ENCODE assay signal across 8 mouse cellular contexts in the genomic region with DNA sequence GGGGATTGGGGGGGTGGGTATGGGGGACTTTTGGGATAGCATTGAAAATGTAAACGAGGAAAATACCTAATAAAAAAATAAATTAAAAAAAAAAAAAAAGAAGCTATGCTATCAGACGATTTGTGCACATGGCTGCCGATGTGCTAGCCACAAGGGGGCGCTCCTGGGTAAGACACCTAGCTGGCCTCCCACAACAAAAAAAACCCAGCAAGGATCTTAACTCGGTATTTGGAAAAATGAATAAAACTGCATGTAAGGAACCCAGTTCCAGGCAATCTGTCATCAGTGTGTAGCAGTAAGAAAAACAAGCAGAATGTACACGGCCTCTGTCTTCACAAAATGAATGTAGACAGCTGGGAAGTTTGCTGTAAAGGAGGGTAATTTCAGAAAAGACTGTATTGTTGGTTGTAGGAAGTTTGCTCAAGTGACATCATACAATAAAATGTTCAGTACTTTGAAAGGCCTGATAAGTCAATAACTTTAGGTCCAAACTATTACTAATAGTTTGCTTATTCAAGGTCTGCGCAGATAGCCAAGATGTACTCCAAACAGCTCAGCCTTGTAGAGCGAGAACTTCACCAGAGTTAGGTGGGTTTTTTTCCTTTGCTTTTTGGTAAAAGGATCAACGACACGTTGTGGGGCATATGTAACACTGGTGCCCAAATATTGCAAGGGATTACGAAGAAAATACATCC. TPM values are rescaled to one million over a fixed set of nuclear protein-coding genes. Genes with fewer than 3 reads are reported as not detected.
A peak's percentile ranks its signal among the peaks of the same experiment; 100 is the strongest.
DNase-seq lines count a peak whose midpoint lies in the region; ATAC-seq and TF ChIP-seq lines count a peak whose summit lies in the region.

No protein-coding gene starts in this region.

- peak; percentile 77 for DNase-seq in kidney, adult 2 months
- peak; percentile 86 for DNase-seq in brain, embryonic 14.5 days (ENCODE audit: low read depth)
- DNase-seq in kidney, adult 9 months, result peak; percentile 74
- peak; percentile 50 for DNase-seq in liver, embryonic 13.5 days
- peak; percentile 80 for DNase-seq in retina, embryonic 14.5 days (ENCODE audit: low spot score)
- DNase-seq in thymus, postnatal 4 days, result peak; percentile 93

- H3K9me3 ChIP-seq in kidney, embryonic 14.5 days (ENCODE audit: control insufficient read depth, low read length), result no peaks in the 10 kb centered on the region
- no peaks in the 10 kb centered on the region for H3K9me3 ChIP-seq in forebrain, embryonic 15.5 days
- no peaks in the 10 kb centered on the region for H3K9me3 ChIP-seq in liver, embryonic 13.5 days (replicated peaks)

- H3K27ac ChIP-seq in kidney, adult 2 months (ENCODE audit: insufficient read depth, low read depth, low read length), result no peak overlapping the region
- H3K27ac ChIP-seq in kidney, embryonic 14.5 days (ENCODE audit: low read depth, low read length), result no peak overlapping the region
- H3K27ac ChIP-seq in forebrain, embryonic 15.5 days (replicated peaks), result no peak overlapping the region
- H3K27ac ChIP-seq in liver, embryonic 13.5 days, result no peak overlapping the region

- H3K4me2 ChIP-seq in kidney, embryonic 14.5 days (replicated peaks; ENCODE audit: low read depth, low read length), result no peak overlapping the region
- no peak overlapping the region for H3K4me2 ChIP-seq in forebrain, embryonic 15.5 days (replicated peaks)
- H3K4me2 ChIP-seq in liver, embryonic 13.5 days, result no peak overlapping the region

- H3K4me1 ChIP-seq in kidney, adult 2 months (ENCODE audit: control insufficient read depth, insufficient read depth, low read length), result no peaks in the 10 kb centered on the region; the same call in 1 of the 2 replicates
- H3K4me1 ChIP-seq in kidney, embryonic 14.5 days (ENCODE audit: control insufficient read depth, insufficient read depth, low read length), result no peaks in the 10 kb centered on the region
- no peaks in the 10 kb centered on the region for H3K4me1 ChIP-seq in forebrain, embryonic 15.5 days
- no peaks in the 10 kb centered on the region for H3K4me1 ChIP-seq in liver, embryonic 13.5 days (replicated peaks)

- TF ChIP-seq POLR2A in kidney, adult 2 months (IDR thresholded peaks at IDR 0.05; ENCODE audit: low read depth, low read length), result no peak
- TF ChIP-seq POLR2A in brain, embryonic 14.5 days (IDR thresholded peaks at IDR 0.05; ENCODE audit: borderline replicate concordance, extremely low read depth, insufficient read depth, insufficient read length, poor library complexity, severe bottlenecking), result no peak

- no peaks in the 10 kb centered on the region for H3K27me3 ChIP-seq in kidney, adult 2 months (replicated peaks; ENCODE audit: control insufficient read depth, insufficient read depth, low read length)
- H3K27me3 ChIP-seq in kidney, embryonic 14.5 days (ENCODE audit: control insufficient read depth, insufficient read depth, low read length), result no peaks in the 10 kb centered on the region
- H3K27me3 ChIP-seq in forebrain, embryonic 15.5 days, result no peaks in the 10 kb centered on the region
- no peaks in the 10 kb centered on the region for H3K27me3 ChIP-seq in liver, embryonic 13.5 days

- ATAC-seq in kidney, embryonic 14.5 days (ENCODE audit: low FRiP score, low TSS enrichment), result no peak
- ATAC-seq in forebrain, embryonic 15.5 days (replicated peaks), result peak; percentile 51; the same call in 1 of the 2 replicates
- ATAC-seq in liver, embryonic 13.5 days (ENCODE audit: low read depth), result no peak

- WGBS in kidney, adult 2 months, result 37% methylated on average over 11 of the region's 11 CpGs
- WGBS in kidney, embryonic 14.5 days, result 40% methylated on average over 10 of the region's 11 CpGs
- WGBS in forebrain, embryonic 15.5 days, result 39% methylated on average over 11 of the region's 11 CpGs
- WGBS in liver, embryonic 13.5 days (ENCODE audit: insufficient replicate concordance), result 32% methylated on average over 11 of the region's 11 CpGs

- no peak overlapping the region for H3K4me3 ChIP-seq in kidney, adult 2 months (ENCODE audit: insufficient read depth, low read depth, low read length)
- no peak overlapping the region for H3K4me3 ChIP-seq in kidney, embryonic 14.5 days (ENCODE audit: low read length)
- no peak overlapping the region for H3K4me3 ChIP-seq in forebrain, embryonic 15.5 days
- no peak overlapping the region for H3K4me3 ChIP-seq in liver, embryonic 13.5 days (replicated peaks)

- TF ChIP-seq CTCF in kidney, adult 2 months (conservative IDR thresholded peaks at IDR 0.05; ENCODE audit: insufficient read depth, insufficient read length, low read depth, low read length), result peak; percentile 76
- peak; percentile 83 for TF ChIP-seq CTCF in brain, embryonic 14.5 days (IDR thresholded peaks at IDR 0.05; ENCODE audit: borderline replicate concordance, extremely low read depth, insufficient read depth, insufficient read length)

- no peaks in the 10 kb centered on the region for H3K36me3 ChIP-seq in kidney, adult 2 months (ENCODE audit: control insufficient read depth, insufficient read depth, low read length)
- H3K36me3 ChIP-seq in kidney, embryonic 14.5 days (ENCODE audit: control insufficient read depth, insufficient read depth, low read length), result no peaks in the 10 kb centered on the region
- no peaks in the 10 kb centered on the region for H3K36me3 ChIP-seq in forebrain, embryonic 15.5 days
- no peaks in the 10 kb centered on the region for H3K36me3 ChIP-seq in liver, embryonic 13.5 days

- no peak overlapping the region for H3K9ac ChIP-seq in kidney, embryonic 14.5 days (ENCODE audit: low read depth, low read length)
- H3K9ac ChIP-seq in forebrain, embryonic 15.5 days (replicated peaks), result no peak overlapping the region
- no peak overlapping the region for H3K9ac ChIP-seq in liver, embryonic 13.5 days

RNA-seq across cellular contexts. Expression of a gene that starts 31.7 kb away (rescaled TPM):
- polyA plus RNA-seq in kidney, adult 2 months (2012; rRNA removed), result 1,525 and 1,684 TPM in 2 replicates
- 1.8 and 3.9 TPM in 2 replicates for polyA plus RNA-seq in kidney, embryonic 14.5 days (2014; fragmentation: Nextera tagmentation; extraction: Ambion mirVana)
- 0.08 TPM in 1 of 2 replicates, not detected in the other for polyA plus RNA-seq in brain, embryonic 14.5 days (2012; rRNA removed)
- 0.37 TPM in 1 of 2 replicates, not detected in the other for polyA plus RNA-seq in forebrain, embryonic 15.5 days (2015; fragmentation: Nextera tagmentation; extraction: Ambion mirVana)
- polyA plus RNA-seq in liver, embryonic 13.5 days (2015; fragmentation: Nextera tagmentation; extraction: Ambion mirVana), result 0.42 and 0.51 TPM in 2 replicates

RNA-seq across cellular contexts. Expression of a gene that starts 44.9 kb away (rescaled TPM):
- polyA plus RNA-seq in kidney, adult 2 months (2012; rRNA removed), result 84.5 and 94.1 TPM in 2 replicates
- 132 and 153 TPM in 2 replicates for polyA plus RNA-seq in kidney, embryonic 14.5 days (2014; fragmentation: Nextera tagmentation; extraction: Ambion mirVana)
- 27.2 and 34.0 TPM in 2 replicates for polyA plus RNA-seq in brain, embryonic 14.5 days (2012; rRNA removed)
- 25.5 and 30.9 TPM in 2 replicates for polyA plus RNA-seq in forebrain, embryonic 15.5 days (2015; fragmentation: Nextera tagmentation; extraction: Ambion mirVana)
- 16.5 and 17.2 TPM in 2 replicates for polyA plus RNA-seq in liver, embryonic 13.5 days (2015; fragmentation: Nextera tagmentation; extraction: Ambion mirVana)

Comparison
In these comparisons a context has a peak if more than half of its experiments do, and no peak if none do; other contexts are left out.
1. RNA of a gene that starts 31.7 kb away (polyA plus RNA-seq): 1,525 to 1,684 TPM in kidney, adult 2 months; 1.8 to 3.9 TPM in kidney, embryonic 14.5 days, 0.42 to 0.51 TPM in liver, embryonic 13.5 days, 0.08 TPM in brain, embryonic 14.5 days and 0.37 TPM in forebrain, embryonic 15.5 days; every median in the first group is over 100 times any median in the second.
2. Peak in every context shown above with its lines, with median percentiles within 50 percentile points of each other: DNase-seq.